Mouse (Mus musculus) embryonic facial prominence, embryonic 13.5 days (tissue): ENCODE results near the gene Grm8. TPM values are rescaled to one million over a fixed set of nuclear protein-coding genes. Genes with fewer than 3 reads are reported as not detected.

Experiments used
- ATAC-seq: fragments of 200-750 bp; cut with Nextera tagmentation; 2 replicates; pipeline ENCODE4 v1.8.0; 2017; ENCODE audit warnings: low read depth; ENCODE audit not compliant: insufficient number of reproducible peaks, insufficient read depth, low FRiP score, low TSS enrichment
- H3K27ac ChIP-seq: fragments of 300-500 bp; sonication (generic); 2 replicates; pipeline ENCODE4 v1.5.1; 2015; ENCODE audit warnings: moderate library complexity, mild to moderate bottlenecking, inconsistent platforms
- H3K27me3 ChIP-seq: fragments of 300-500 bp; sonication (generic); 2 replicates; pipeline ENCODE4 v1.6.1; 2015; ENCODE audit warnings: mild to moderate bottlenecking, inconsistent platforms
- H3K36me3 ChIP-seq: fragments of 300-500 bp; sonication (generic); 2 replicates; pipeline ENCODE4 v1.6.1; 2015; ENCODE audit warnings: mild to moderate bottlenecking, inconsistent platforms
- H3K4me1 ChIP-seq: fragments of 300-500 bp; sonication (generic); 2 replicates; pipeline ENCODE4 v1.6.1; 2015; ENCODE audit warnings: inconsistent platforms
- H3K4me2 ChIP-seq: fragments of 300-500 bp; sonication (generic); 2 replicates; pipeline ENCODE4 v1.6.1; 2015; ENCODE audit warnings: moderate library complexity, mild to moderate bottlenecking, inconsistent platforms
- H3K4me3 ChIP-seq: fragments of 300-500 bp; sonication (generic); 2 replicates; pipeline ENCODE4 v1.5.1; 2015; ENCODE audit warnings: mild to moderate bottlenecking, inconsistent platforms
- H3K9ac ChIP-seq: fragments of 300-500 bp; sonication (generic); 2 replicates; pipeline ENCODE4 v1.6.1; 2015; ENCODE audit warnings: mild to moderate bottlenecking, inconsistent platforms
- H3K9me3 ChIP-seq: fragments of 300-500 bp; sonication (generic); 2 replicates; pipeline ENCODE4 v1.6.1; 2016; ENCODE audit warnings: inconsistent platforms
- WGBS: fragments of 180-500 bp; shearing (Covaris S2); methylation state at CpG from one replicate; pipeline ENCODE4 v1.1.7; 2015; ENCODE audit warnings: mixed read lengths; 5-methylcytosine and 5-hydroxymethylcytosine counted together
- polyA plus RNA-seq: library from polyadenylated mRNA; unstranded; fragments of >200 nt; fragmentation: Nextera tagmentation; extraction: Ambion mirVana; gene quantifications from 2 replicates; pipeline ENCODE4 v1.2.1, GENCODE M21; 2015

Gene Grm8
- polyA plus RNA-seq, 1 experiment from 2014 or later = 4.2 TPM

- no peaks in the 10 kb centered on the region for H3K36me3 ChIP-seq
- ATAC-seq = no peak
- H3K4me3 ChIP-seq = no peak overlapping the region
- no peaks in the 10 kb centered on the region for H3K4me1 ChIP-seq
- H3K27me3 ChIP-seq = no peaks in the 10 kb centered on the region
- H3K9ac ChIP-seq = no peak overlapping the region
- H3K4me2 ChIP-seq = no peak overlapping the region
- no peaks in the 10 kb centered on the region for H3K9me3 ChIP-seq
- H3K27ac ChIP-seq = no peak overlapping the region
- WGBS = 88% methylated on average over 4 of the region's 4 CpGs
Observed at GRCm38 (mm10) chr6:28032006-28032405, 103.0 kb downstream of the Grm8 start.

GRCm38 (mm10) chr6:28017653-28018052, 117.3 kb downstream of the Grm8 start:
- H3K9me3 ChIP-seq = no peaks in the 10 kb centered on the region
- H3K4me3 ChIP-seq = no peak overlapping the region
- H3K4me1 ChIP-seq = no peaks in the 10 kb centered on the region
- H3K27ac ChIP-seq = no peak overlapping the region
- WGBS = 78% methylated on average over 1 of the region's 1 CpGs
- H3K9ac ChIP-seq = no peak overlapping the region
- no peaks in the 10 kb centered on the region for H3K27me3 ChIP-seq
- H3K36me3 ChIP-seq = no peaks in the 10 kb centered on the region
- H3K4me2 ChIP-seq = no peak overlapping the region
- no peak for ATAC-seq

GRCm38 (mm10) chr6:28007001-28007400, 128.0 kb downstream of the Grm8 start:
- Histone ChIP-seq H3K9ac (no peak overlapping the region), H3K4me1 (0 out of 2 replicates have a peak, but pooled peaks cover 2% of the 10 kb centered on the region), H3K4me3 (no peak overlapping the region), H3K36me3 (no peaks in the 10 kb centered on the region), H3K27ac (no peak overlapping the region), H3K4me2 (no peak overlapping the region), H3K27me3 (no peaks in the 10 kb centered on the region), H3K9me3 (no peaks in the 10 kb centered on the region)
- ATAC-seq = no peak
- 85% methylated on average over 3 of the region's 3 CpGs for WGBS

- Histone ChIP-seq H3K4me3 (no peak overlapping the region), H3K9me3 (no peaks in the 10 kb centered on the region), H3K4me1 (no peaks in the 10 kb centered on the region), H3K27ac (no peak overlapping the region), H3K36me3 (no peaks in the 10 kb centered on the region), H3K27me3 (no peaks in the 10 kb centered on the region), H3K4me2 (no peak overlapping the region), H3K9ac (no peak overlapping the region)
- WGBS = 90% methylated on average over 2 of the region's 2 CpGs
- ATAC-seq = no peak
Observed at GRCm38 (mm10) chr6:27997250-27997649, 137.7 kb downstream of the Grm8 start.

- ATAC-seq = no peak
- Histone ChIP-seq H3K27ac (no peak overlapping the region), H3K4me2 (no peak overlapping the region), H3K27me3 (no peaks in the 10 kb centered on the region), H3K4me3 (no peak overlapping the region), H3K9me3 (no peaks in the 10 kb centered on the region), H3K9ac (no peak overlapping the region), H3K36me3 (no peaks in the 10 kb centered on the region), H3K4me1 (no peaks in the 10 kb centered on the region)
- 59% methylated on average over 4 of the region's 4 CpGs for WGBS
Observed at GRCm38 (mm10) chr6:27991241-27991640, 143.7 kb downstream of the Grm8 start.

- no peak overlapping the region for H3K9ac ChIP-seq
- no peak overlapping the region for H3K4me3 ChIP-seq
- no peaks in the 10 kb centered on the region for H3K27me3 ChIP-seq
- ATAC-seq = no peak
- no peaks in the 10 kb centered on the region for H3K36me3 ChIP-seq
- 87% methylated on average over 3 of the region's 3 CpGs for WGBS
- no peaks in the 10 kb centered on the region for H3K4me1 ChIP-seq
- H3K27ac ChIP-seq = no peak overlapping the region
- H3K4me2 ChIP-seq = no peak overlapping the region
- H3K9me3 ChIP-seq = no peaks in the 10 kb centered on the region
Observed at GRCm38 (mm10) chr6:27982598-27982997, 152.4 kb downstream of the Grm8 start.

GRCm38 (mm10) chr6:27982021-27982420, 153.0 kb downstream of the Grm8 start:
- no peaks in the 10 kb centered on the region for H3K9me3 ChIP-seq
- no peaks in the 10 kb centered on the region for H3K4me1 ChIP-seq
- no peak overlapping the region for H3K9ac ChIP-seq
- WGBS = 24% methylated on average over 1 of the region's 1 CpGs
- ATAC-seq = no peak
- H3K36me3 ChIP-seq = no peaks in the 10 kb centered on the region
- H3K27me3 ChIP-seq = no peaks in the 10 kb centered on the region
- no peak overlapping the region for H3K4me3 ChIP-seq
- no peak overlapping the region for H3K4me2 ChIP-seq
- H3K27ac ChIP-seq = no peak overlapping the region

- Histone ChIP-seq H3K4me1 (no peaks in the 10 kb centered on the region), H3K9me3 (no peaks in the 10 kb centered on the region), H3K27ac (no peak overlapping the region), H3K4me3 (no peak overlapping the region), H3K4me2 (no peak overlapping the region), H3K36me3 (no peaks in the 10 kb centered on the region), H3K9ac (no peak overlapping the region), H3K27me3 (no peaks in the 10 kb centered on the region)
- WGBS = 88% methylated on average over 5 of the region's 5 CpGs
- no peak for ATAC-seq
Observed at GRCm38 (mm10) chr6:27977361-27977760, 157.6 kb downstream of the Grm8 start.

- no peak for ATAC-seq
- H3K9me3 ChIP-seq = no peaks in the 10 kb centered on the region
- no peak overlapping the region for H3K4me2 ChIP-seq
- H3K4me1 ChIP-seq = peaks cover 7% of the 10 kb centered on the region; the same call in 1 of the 2 replicates
- no peaks in the 10 kb centered on the region for H3K27me3 ChIP-seq
- no peak overlapping the region for H3K27ac ChIP-seq
- 38% methylated on average over 2 of the region's 2 CpGs for WGBS
- no peaks in the 10 kb centered on the region for H3K36me3 ChIP-seq
- no peak overlapping the region for H3K4me3 ChIP-seq
- no peak overlapping the region for H3K9ac ChIP-seq
Observed at GRCm38 (mm10) chr6:27968859-27969258, 166.1 kb downstream of the Grm8 start.

GRCm38 (mm10) chr6:27967037-27967436, 167.9 kb downstream of the Grm8 start:
- Histone ChIP-seq H3K4me2 (no peak overlapping the region), H3K9me3 (no peaks in the 10 kb centered on the region), H3K27ac (no peak overlapping the region), H3K36me3 (no peaks in the 10 kb centered on the region), H3K4me3 (no peak overlapping the region), H3K9ac (no peak overlapping the region), H3K4me1 (peaks cover 7% of the 10 kb centered on the region; the same call in 1 of the 2 replicates), H3K27me3 (no peaks in the 10 kb centered on the region)
- 80% methylated on average over 3 of the region's 3 CpGs for WGBS
- ATAC-seq = no peak

- Histone ChIP-seq H3K4me1 (peaks cover 7% of the 10 kb centered on the region; the same call in 1 of the 2 replicates), H3K27me3 (no peaks in the 10 kb centered on the region), H3K9ac (no peak overlapping the region), H3K4me2 (no peak overlapping the region), H3K27ac (no peak overlapping the region), H3K9me3 (no peaks in the 10 kb centered on the region), H3K4me3 (no peak overlapping the region), H3K36me3 (no peaks in the 10 kb centered on the region)
- ATAC-seq = no peak
- whole genome bisulfite sequencing = 21% methylated on average over 2 of the region's 2 CpGs
Observed at GRCm38 (mm10) chr6:27965237-27965636, 169.7 kb downstream of the Grm8 start.

- no peak for ATAC-seq
- 74% methylated on average over 1 of the region's 1 CpGs for whole genome bisulfite sequencing
- H3K4me3 ChIP-seq = no peak overlapping the region
- H3K4me2 ChIP-seq = no peak overlapping the region
- H3K4me1 ChIP-seq = peaks cover 7% of the 10 kb centered on the region; the same call in 1 of the 2 replicates
- no peaks in the 10 kb centered on the region for H3K9me3 ChIP-seq
- no peak overlapping the region for H3K27ac ChIP-seq
- H3K9ac ChIP-seq = no peak overlapping the region
- H3K36me3 ChIP-seq = no peaks in the 10 kb centered on the region
- no peaks in the 10 kb centered on the region for H3K27me3 ChIP-seq
Observed at GRCm38 (mm10) chr6:27963887-27964286, 171.1 kb downstream of the Grm8 start.
